Mouse (Mus musculus) CH12.LX (cell line): ENCODE measurements around the gene Anapc15. TPM values are rescaled to one million over a fixed set of nuclear protein-coding genes. Genes with fewer than 3 reads are reported as not detected.

Experiments used
- DNase-seq: peaks from one replicate; pipeline ENCODE4 v3.0.0-alpha.2; 2013; ENCODE audit errors: extremely low read depth
- H3K27ac ChIP-seq: 2 replicates; pipeline ENCODE4 v1.5.1; 2012; ENCODE audit warnings: low read depth, mild to moderate bottlenecking, control low read depth, moderate library complexity; ENCODE audit not compliant: insufficient read depth
- H3K27me3 ChIP-seq: replicated peaks from 2 replicates; pipeline ENCODE3; 2012; ENCODE audit warnings: inconsistent platforms
- H3K36me3 ChIP-seq, 2 experiments: replicated peaks in 1 of 2; 2 replicates each; pipeline versions ENCODE3 to v1.6.1; 2012; ENCODE audit warnings: inconsistent platforms in 1 of 2, low read length in 1 of 2, mild to moderate bottlenecking in 1 of 2, mixed read lengths in 1 of 2, moderate library complexity in 1 of 2; ENCODE audit not compliant: control insufficient read depth in 1 of 2, insufficient read depth in 1 of 2
- H3K4me1 ChIP-seq, 2 experiments: 2 replicates each; pipeline ENCODE4 v1.6.1; 2012; ENCODE audit warnings: inconsistent platforms in 1 of 2, moderate library complexity in 1 of 2; ENCODE audit not compliant: insufficient read depth in 2 of 2, control insufficient read depth in 1 of 2
- H3K4me2 ChIP-seq: 2 replicates; pipeline ENCODE4 v1.6.1; 2012; ENCODE audit warnings: low read depth, mild to moderate bottlenecking, control low read depth; ENCODE audit not compliant: poor library complexity, insufficient read depth, severe bottlenecking
- H3K4me3 ChIP-seq, 3 experiments: fragments of 150-350 bp in 1 of 3; sonication (generic) in 1 of 3; replicated peaks in 1 of 3; 2 replicates each; pipeline versions ENCODE3 to v1.5.1; 2011 to 2012; ENCODE audit warnings: low read depth in 2 of 3, low read length in 2 of 3, mild to moderate bottlenecking in 2 of 3, moderate library complexity in 2 of 3, control low read depth in 1 of 3, improper control_type of control experiment in 1 of 3, inconsistent platforms in 1 of 3, mixed read lengths in 1 of 3; ENCODE audit not compliant: poor library complexity in 1 of 3
- H3K79me2 ChIP-seq: replicated peaks from 2 replicates; pipeline ENCODE4 v1.6.1; 2012; ENCODE audit warnings: mild to moderate bottlenecking, moderate library complexity; ENCODE audit not compliant: control insufficient read depth, poor library complexity, insufficient read depth, severe bottlenecking; ENCODE audit errors: extremely low read depth
- H3K9ac ChIP-seq: 2 replicates; pipeline ENCODE4 v1.6.1; 2012; ENCODE audit warnings: low read depth, mild to moderate bottlenecking, control low read depth, moderate library complexity; ENCODE audit not compliant: insufficient read depth
- H3K9me3 ChIP-seq: replicated peaks from 2 replicates; pipeline ENCODE3; 2012; ENCODE audit warnings: low read length, inconsistent platforms, mixed read lengths
- CHD1 ChIP-seq: IDR thresholded peaks from 2 replicates; pipeline ENCODE4 v1.6.1; 2012; ENCODE audit warnings: low read depth, low read length, improper control_type of control experiment, inconsistent platforms
- CHD2 ChIP-seq: IDR thresholded peaks from 2 replicates; pipeline ENCODE4 v1.6.1; 2011; ENCODE audit warnings: low read length, improper control_type of control experiment
- ELF1 ChIP-seq: IDR thresholded peaks from 2 replicates; pipeline ENCODE4 v1.6.1; 2014; ENCODE audit warnings: low read depth, mild to moderate bottlenecking, inconsistent platforms, low read length, improper control_type of control experiment
- GABPA ChIP-seq: IDR thresholded peaks from 2 replicates; pipeline ENCODE4 v1.6.1; 2012; ENCODE audit warnings: low read depth, low read length, improper control_type of control experiment, inconsistent platforms; ENCODE audit not compliant: insufficient replicate concordance
- HCFC1 ChIP-seq: IDR thresholded peaks from 2 replicates; pipeline ENCODE4 v1.6.1; 2012; ENCODE audit warnings: low read depth, mild to moderate bottlenecking, inconsistent platforms, low read length, improper control_type of control experiment
- IRF4 ChIP-seq: IDR thresholded peaks from 2 replicates; pipeline ENCODE4 v1.6.1; 2014; ENCODE audit warnings: low read depth, mild to moderate bottlenecking, inconsistent platforms, low read length, improper control_type of control experiment
- MAZ ChIP-seq: IDR thresholded peaks from 2 replicates; pipeline ENCODE4 v1.6.1; 2012; ENCODE audit warnings: low read depth, mild to moderate bottlenecking, inconsistent platforms, low read length, improper control_type of control experiment, moderate library complexity
- MYC ChIP-seq: IDR thresholded peaks from 2 replicates; pipeline ENCODE4 v1.6.1; 2011; ENCODE audit warnings: low read depth, mild to moderate bottlenecking, improper control_type of control experiment, low read length
- POLR2A ChIP-seq: IDR thresholded peaks from 2 replicates; pipeline ENCODE4 v1.6.1; 2011; ENCODE audit warnings: low read depth, mild to moderate bottlenecking, improper control_type of control experiment, low read length
- RCOR1 ChIP-seq: conservative IDR thresholded peaks from 2 replicates; pipeline ENCODE4 v1.6.1; 2012; ENCODE audit warnings: low read depth, mild to moderate bottlenecking, inconsistent platforms, low read length, improper control_type of control experiment
- SIN3A ChIP-seq: IDR thresholded peaks from 2 replicates; pipeline ENCODE4 v1.6.1; 2012; ENCODE audit warnings: low read length, improper control_type of control experiment, inconsistent platforms
- UBTF ChIP-seq: IDR thresholded peaks from 2 replicates; pipeline ENCODE4 v1.6.1; 2012; ENCODE audit warnings: low read depth, mild to moderate bottlenecking, inconsistent platforms, low read length, improper control_type of control experiment, moderate library complexity
- USF1 ChIP-seq: IDR thresholded peaks from 2 replicates; pipeline ENCODE4 v1.6.1; 2014; ENCODE audit warnings: low read depth, mild to moderate bottlenecking, inconsistent platforms, low read length, improper control_type of control experiment
- USF2 ChIP-seq: conservative IDR thresholded peaks from 2 replicates; pipeline ENCODE4 v1.6.1; 2011; ENCODE audit warnings: low read depth, low read length, improper control_type of control experiment
- ZC3H11A ChIP-seq: IDR thresholded peaks from 2 replicates; pipeline ENCODE4 v1.6.1; 2012; ENCODE audit warnings: low read depth, mild to moderate bottlenecking, inconsistent platforms, low read length, improper control_type of control experiment
- ZKSCAN1 ChIP-seq: IDR thresholded peaks from 2 replicates; pipeline ENCODE4 v1.6.1; 2012; ENCODE audit warnings: low read depth, inconsistent platforms, low read length, improper control_type of control experiment, borderline replicate concordance
- ZNF384 ChIP-seq: IDR thresholded peaks from 2 replicates; pipeline ENCODE4 v1.6.1; 2012; ENCODE audit warnings: low read depth, low read length, improper control_type of control experiment, inconsistent platforms
- dilution Hi-C: fragments of 300-500 bp; cut with MboI; formaldehyde crosslinking; loops from 2 replicates; pipeline ENCODE4 v1.14.3; 2020; ENCODE audit warnings: low sequenced_read_pairs; ENCODE audit not compliant: extremely low pct_unique_long_range_greater_than_20kb, extremely low pct_ligation_motif_present
- in situ Hi-C: fragments of 300-500 bp; cut with MboI; formaldehyde crosslinking; loops from 3 replicates; pipeline ENCODE4 v1.14.3; 2019; ENCODE audit warnings: low sequenced_read_pairs, low pct_ligation_motif_present, low pct_unique_long_range_greater_than_20kb, mixed read lengths
- polyA plus RNA-seq: library from polyadenylated mRNA; unstranded; fragments of >175 nt; gene quantifications from 2 replicates; pipeline ENCODE4 v1.2.1, GENCODE M21; 2012; ENCODE audit warnings: low read depth; ENCODE audit not compliant: insufficient read length
- total RNA-seq, 2 experiments: library from RNA; depleted of rRNA; stranded (reverse); fragments of 300-350 nt in 1 of 2; fragments of >200 nt in 1 of 2; gene quantifications; 2 replicates each; pipeline ENCODE4 v1.2.3; 2012 to 2014

Gene Anapc15
- total and polyA plus RNA-seq, 3 experiments = 69.1 to 97.1 (median 90.6) TPM

DNA sequence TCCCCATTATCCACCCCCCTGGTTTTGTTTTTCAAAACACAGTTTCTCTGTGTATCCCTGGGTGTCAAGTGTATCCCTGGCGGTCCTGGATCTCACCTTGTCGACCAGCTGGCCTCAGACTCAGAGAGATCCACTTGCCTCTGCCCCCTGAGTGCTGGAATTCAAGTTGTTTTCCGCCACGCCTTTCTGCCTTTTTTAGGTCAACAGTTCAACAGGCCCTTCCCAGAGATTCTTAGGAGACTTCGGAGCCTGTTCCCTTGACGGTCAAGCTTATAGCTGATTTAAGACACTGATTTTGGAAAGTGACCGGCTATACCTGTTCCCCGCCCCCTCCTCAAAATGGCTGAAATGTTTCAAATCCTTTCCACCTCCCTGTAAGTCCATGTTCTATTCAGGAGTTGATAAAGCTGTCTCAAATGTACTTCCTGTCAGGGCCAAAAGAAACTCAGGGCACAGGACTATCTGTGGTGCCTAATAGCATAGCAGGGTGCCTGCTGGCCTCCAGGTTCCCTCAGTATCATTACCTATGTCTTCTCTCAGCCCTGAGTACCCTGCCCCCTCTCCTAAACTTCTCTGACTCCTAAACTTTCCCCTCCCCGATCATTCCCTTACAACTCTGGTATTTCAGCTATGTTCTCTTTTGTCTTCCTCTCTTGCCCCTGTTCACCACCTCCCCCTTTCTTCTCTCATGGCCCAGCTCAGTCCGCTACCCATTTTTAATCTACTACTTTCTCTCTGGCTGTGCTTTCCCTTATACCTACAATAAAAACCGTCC, 3.2 kb downstream of the Anapc15 start:
- Histone ChIP-seq H3K9ac (no peak overlapping the region), H3K9me3 (peaks cover 3% of the 10 kb centered on the region), H3K36me3 (no peaks in the 10 kb centered on the region), H3K27me3 (no peaks in the 10 kb centered on the region), H3K27ac (no peak overlapping the region), H3K4me1 (peaks cover 0 to 5% of the 10 kb centered on the region in 2 experiments; a peak in 3 of 4 replicates)
- no peak for DNase-seq
- dilution Hi-C loops = no loop called here
- TF ChIP-seq CHD2 (no peak), ZC3H11A (no peak)
- TF ChIP-seq, all 38 proteins: peak for 0
- in situ Hi-C loops = no loop called here
- Histone ChIP-seq H3K4me3 (no peak overlapping the region), H3K79me2 (no peaks in the 10 kb centered on the region), H3K4me2 (no peak overlapping the region)

DNA sequence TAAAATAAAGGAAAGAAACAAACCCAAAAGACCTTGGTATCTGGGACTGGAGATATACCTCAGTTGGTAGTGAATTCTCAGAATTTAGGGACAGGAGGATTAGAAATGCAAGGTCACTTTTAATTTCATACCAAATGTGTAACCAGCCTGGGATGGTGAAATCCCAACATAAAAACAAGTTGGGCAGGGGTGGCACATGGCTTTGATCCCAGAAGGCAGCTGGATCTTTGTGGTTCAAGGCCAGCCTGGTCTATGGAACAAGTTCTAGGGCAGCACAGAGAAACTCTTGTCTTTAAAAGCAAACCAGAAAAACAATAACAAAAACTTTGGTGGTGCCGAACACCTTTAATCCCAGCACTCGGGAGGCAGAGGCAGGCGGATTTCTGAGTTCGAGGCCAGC, 4.0 kb downstream of the Anapc15 start:
- H3K4me1 ChIP-seq = peaks cover 0 to 5% of the 10 kb centered on the region in 2 experiments; a peak in 3 of 4 replicates
- in situ Hi-C loops = no loop called here
- no peak overlapping the region for H3K4me2 ChIP-seq
- no peak for TF ChIP-seq USF2
- TF ChIP-seq USF1 = no peak
- TF ChIP-seq CHD1 = no peak
- no peak for TF ChIP-seq MAZ
- H3K27me3 ChIP-seq = no peaks in the 10 kb centered on the region
- no peak overlapping the region for H3K4me3 ChIP-seq
- peaks cover 3% of the 10 kb centered on the region for H3K9me3 ChIP-seq
- no peak overlapping the region for H3K9ac ChIP-seq
- no peaks in the 10 kb centered on the region for H3K79me2 ChIP-seq
- H3K36me3 ChIP-seq = no peaks in the 10 kb centered on the region
- dilution Hi-C loops = no loop called here
- no peak for DNase-seq
- no peak overlapping the region for H3K27ac ChIP-seq

- no peak for DNase-seq
- dilution Hi-C loops (no loop called here), in situ Hi-C loops (no loop called here)
- H3K9ac ChIP-seq = no peak overlapping the region
- no peak overlapping the region for H3K4me2 ChIP-seq
- H3K36me3 ChIP-seq = no peaks in the 10 kb centered on the region
- TF ChIP-seq ZNF384 (no peak), POLR2A (no peak), ELF1 (no peak), CHD1 (no peak), HCFC1 (no peak), GABPA (no peak), RCOR1 (no peak), IRF4 (no peak), MYC (no peak), ZKSCAN1 (no peak), UBTF (no peak), SIN3A (no peak)
- peaks cover 3% of the 10 kb centered on the region for H3K9me3 ChIP-seq
- no peaks in the 10 kb centered on the region for H3K79me2 ChIP-seq
- H3K4me3 ChIP-seq = no peak overlapping the region
- H3K27ac ChIP-seq = no peak overlapping the region
- H3K27me3 ChIP-seq = no peaks in the 10 kb centered on the region
- peaks cover 0 to 5% of the 10 kb centered on the region in 2 experiments; a peak in 3 of 4 replicates for H3K4me1 ChIP-seq
These were observed 5.0 kb downstream of the Anapc15 start for GRCm38 (mm10) chr7:101868241-101869162.
